ENCODE assay signal across 19 mouse cellular contexts in the genomic region with DNA sequence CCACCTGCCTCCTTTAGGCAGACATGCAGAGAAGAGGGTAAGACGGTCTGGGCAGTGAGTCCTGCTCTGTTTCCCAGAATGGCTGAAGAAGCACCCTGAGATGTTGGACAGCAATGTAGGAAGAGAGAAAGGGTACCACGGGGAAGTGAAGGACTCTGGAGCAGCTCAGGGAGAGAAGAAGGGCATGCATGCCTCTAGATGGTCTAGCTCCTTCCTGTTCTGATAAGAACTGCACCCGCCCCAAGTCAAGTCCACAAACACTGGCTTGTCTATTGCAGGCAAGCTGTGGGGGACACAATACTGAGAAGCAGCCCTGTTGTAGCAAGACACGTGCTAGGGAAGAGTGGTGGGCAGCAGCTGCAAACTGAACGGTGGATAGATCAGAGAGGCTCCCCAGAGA. TPM values are rescaled to one million over a fixed set of nuclear protein-coding genes. Genes with fewer than 3 reads are reported as not detected.
DNase-seq lines count a peak whose midpoint lies in the region; ATAC-seq and TF ChIP-seq lines count a peak whose summit lies in the region.
"Had no signal": no experiment of that assay in that cellular context is flagged by ENCODE, and none has a peak within 500 bp of the region (broad histone marks: within the 10 kb centered on the region; RNA-seq: fewer than 3 reads in every experiment).

No protein-coding gene starts in this region.

- no peak overlapping the region for H3K4me3 ChIP-seq in kidney, embryonic 16.5 days (ENCODE audit: low read length)
- no peak overlapping the region for H3K4me3 ChIP-seq in bone marrow, adult 2 months (replicated peaks; ENCODE audit: control insufficient read depth, low read depth, low read length)
- H3K4me3 ChIP-seq in liver, embryonic 14.5 days (ENCODE audit: insufficient read depth in 1 of 2, low read depth in 2 of 2, low read length in 2 of 2) = no peak overlapping the region
- no peak overlapping the region for H3K4me3 ChIP-seq in cerebellum, adult 2 months (replicated peaks; ENCODE audit: insufficient read depth, low read depth, low read length)
- H3K4me3 ChIP-seq: heart, embryonic 15.5 days; limb, embryonic 13.5 days had no signal

- WGBS in kidney, embryonic 16.5 days = 42% methylated on average over 5 of the region's 5 CpGs
- 28% methylated on average over 5 of the region's 5 CpGs for WGBS in bone marrow, adult 2 months
- 19% methylated on average over 5 of the region's 5 CpGs for WGBS in liver, embryonic 14.5 days (ENCODE audit: insufficient replicate concordance)
- WGBS in cerebellum, adult 2 months = 76% methylated on average over 5 of the region's 5 CpGs

- H3K27me3 ChIP-seq in kidney, embryonic 16.5 days (ENCODE audit: insufficient read depth, low read length) = no peaks in the 10 kb centered on the region
- no peaks in the 10 kb centered on the region for H3K27me3 ChIP-seq in liver, embryonic 14.5 days (ENCODE audit: control insufficient read depth, insufficient read depth, low read length)
- no peaks in the 10 kb centered on the region for H3K27me3 ChIP-seq in cerebellum, adult 2 months (ENCODE audit: control insufficient read depth, insufficient read depth, low read length)
- H3K27me3 ChIP-seq: heart, embryonic 15.5 days; limb, embryonic 13.5 days had no signal

- TF ChIP-seq EP300 in liver, embryonic 14.5 days (IDR thresholded peaks at IDR 0.05; ENCODE audit: low read depth) = no peak

- H3K4me2 ChIP-seq in kidney, embryonic 16.5 days (replicated peaks; ENCODE audit: low read depth, low read length) = no peak overlapping the region
- H3K4me2 ChIP-seq in liver, embryonic 14.5 days (ENCODE audit: low read depth) = no peak overlapping the region
- H3K4me2 ChIP-seq: heart, embryonic 15.5 days; hindbrain, embryonic 14.5 days; limb, embryonic 13.5 days had no signal

- TF ChIP-seq POLR2A in bone marrow, adult 2 months (IDR thresholded peaks at IDR 0.05; ENCODE audit: borderline replicate concordance, control insufficient read depth, low read depth, low read length) = no peak
- no peak for TF ChIP-seq POLR2A in cerebellum, adult 2 months (IDR thresholded peaks at IDR 0.05; ENCODE audit: borderline replicate concordance, insufficient read depth, low read length)

- H3K36me3 ChIP-seq in kidney, embryonic 16.5 days (ENCODE audit: insufficient read depth, low read length) = peaks cover 12% of the 10 kb centered on the region; the same call in 1 of the 2 replicates
- H3K36me3 ChIP-seq in liver, embryonic 14.5 days (replicated peaks; ENCODE audit: control insufficient read depth, insufficient read depth, low read depth) = no peaks in the 10 kb centered on the region

- H3K9ac ChIP-seq in kidney, embryonic 16.5 days (replicated peaks; ENCODE audit: low read length) = no peak overlapping the region
- no peak overlapping the region for H3K9ac ChIP-seq in liver, embryonic 14.5 days (replicated peaks)
- H3K9ac ChIP-seq: heart, embryonic 15.5 days; hindbrain, embryonic 14.5 days; limb, embryonic 13.5 days had no signal

- no peak for TF ChIP-seq CTCF in bone marrow, adult 2 months (IDR thresholded peaks at IDR 0.05; ENCODE audit: control insufficient read depth, insufficient read depth, low read length)
- TF ChIP-seq CTCF in liver, embryonic 14.5 days (IDR thresholded peaks at IDR 0.05; ENCODE audit: low read depth) = no peak
- TF ChIP-seq CTCF in cerebellum, adult 2 months (IDR thresholded peaks at IDR 0.05; ENCODE audit: borderline replicate concordance, insufficient read depth, low read depth, low read length) = no peak

- peaks cover 18% of the 10 kb centered on the region for H3K4me1 ChIP-seq in kidney, embryonic 16.5 days (ENCODE audit: insufficient read depth, low read length)
- peaks cover 14% of the 10 kb centered on the region for H3K4me1 ChIP-seq in bone marrow, adult 2 months (ENCODE audit: control insufficient read depth, insufficient read depth, low read length)
- H3K4me1 ChIP-seq in liver, embryonic 14.5 days (replicated peaks; ENCODE audit: control insufficient read depth in 2 of 2, insufficient read depth in 2 of 2, low read length in 1 of 2) = peaks cover 4 to 14% of the 10 kb centered on the region in 2 experiments; a peak in 3 of 4 replicates
- no peaks in the 10 kb centered on the region for H3K4me1 ChIP-seq in cerebellum, adult 2 months (ENCODE audit: control insufficient read depth, insufficient read depth, low read length)

- ATAC-seq in kidney, embryonic 16.5 days (ENCODE audit: low FRiP score, low TSS enrichment) = no peak
- peak; percentile 44 for ATAC-seq in liver, embryonic 14.5 days (ENCODE audit: insufficient read depth)

- H3K9me3 ChIP-seq in kidney, embryonic 16.5 days (ENCODE audit: low read length) = no peaks in the 10 kb centered on the region
- H3K9me3 ChIP-seq in liver, embryonic 14.5 days (ENCODE audit: control insufficient read depth, low read length) = no peaks in the 10 kb centered on the region
- H3K9me3 ChIP-seq: heart, embryonic 15.5 days; limb, embryonic 13.5 days had no signal

- peak overlapping the region; percentile 19; the same call in 1 of the 2 replicates for H3K27ac ChIP-seq in kidney, embryonic 16.5 days (ENCODE audit: low read length)
- H3K27ac ChIP-seq in bone marrow, adult 2 months (ENCODE audit: control insufficient read depth, insufficient read depth, low read depth, low read length, poor library complexity) = peak overlapping the region; percentile 48
- H3K27ac ChIP-seq in liver, embryonic 14.5 days = no peak overlapping the region
- no peak overlapping the region for H3K27ac ChIP-seq in cerebellum, adult 2 months (ENCODE audit: insufficient read depth, low read length)
- H3K27ac ChIP-seq: heart, embryonic 15.5 days; hindbrain, embryonic 14.5 days; limb, embryonic 13.5 days had no signal

- no peak for DNase-seq in kidney, postnatal 4 days
- peak; percentile 51 for DNase-seq in CD4-positive, CD25-positive, alpha-beta regulatory T cell, adult 2 months (ENCODE audit: low read depth, low spot score)
- no peak for DNase-seq in liver, embryonic 14.5 days (ENCODE audit: low read depth in 3 of 3, low spot score in 3 of 3)
- DNase-seq in cerebellum, adult 2 months = no peak
- DNase-seq in cerebellum, adult 9-10 months = no peak
- DNase-seq: cerebellum, adult 9-11 months; kidney, postnatal 14 days; layer of hippocampus, postnatal 36 days; lung, postnatal 14 days; midbrain, embryonic 14.5 days; right cerebral cortex, postnatal 4 days had no signal

RNA-seq across cellular contexts. Expression of a gene that starts 22.3 kb away (rescaled TPM):
- not detected in 2 replicates for polyA plus RNA-seq in kidney, embryonic 16.5 days (2015; fragmentation: Nextera tagmentation; extraction: Ambion mirVana)
- not detected in 2 replicates for polyA plus RNA-seq in bone marrow, adult 2 months (2011; ENCODE audit: insufficient read depth, insufficient read length, low replicate concordance, missing spikeins)
- not detected in 2 replicates for polyA plus RNA-seq in liver, embryonic 14.5 days (2012; rRNA removed)
- polyA plus RNA-seq in liver, embryonic 14.5 days (2014; fragmentation: Nextera tagmentation; extraction: Ambion mirVana) = not detected in 2 replicates
- polyA plus RNA-seq in cerebellum, adult 2 months (2012; rRNA removed) = 0.28 and 0.29 TPM in 2 replicates
- polyA plus RNA-seq: heart, embryonic 15.5 days; hindbrain, embryonic 14.5 days; limb, embryonic 13.5 days; midbrain, embryonic 14.5 days; neural tube, embryonic 11.5 days; stomach, embryonic 14.5 days; urinary bladder, adult 2 months had no signal

RNA-seq across cellular contexts. Expression of a gene that starts 47.2 kb away (rescaled TPM):
- 4.0 and 4.9 TPM in 2 replicates for polyA plus RNA-seq in kidney, embryonic 16.5 days (2015; fragmentation: Nextera tagmentation; extraction: Ambion mirVana)
- 0.83 and 1.5 TPM in 2 replicates for polyA plus RNA-seq in bone marrow, adult 2 months (2011; ENCODE audit: insufficient read depth, insufficient read length, low replicate concordance, missing spikeins)
- polyA plus RNA-seq in liver, embryonic 14.5 days (2012; rRNA removed) = 0.75 and 0.79 TPM in 2 replicates
- polyA plus RNA-seq in liver, embryonic 14.5 days (2014; fragmentation: Nextera tagmentation; extraction: Ambion mirVana) = 0.62 and 1.3 TPM in 2 replicates
- 0.33 and 0.52 TPM in 2 replicates for polyA plus RNA-seq in cerebellum, adult 2 months (2012; rRNA removed)

Comparison
In these comparisons a context has a peak if more than half of its experiments do, and no peak if none do; other contexts are left out.
1. H3K27ac ChIP-seq: peak in kidney, embryonic 16.5 days (single experiment) and bone marrow, adult 2 months (single experiment); none in liver, embryonic 14.5 days (single experiment) and cerebellum, adult 2 months (single experiment).